Mouse (Mus musculus) myocyte (in vitro differentiated cells): ENCODE data around the gene Cars.

Experiments
- MAX ChIP-seq: IDR thresholded peaks from one replicate; pipeline ENCODE4 v1.6.1; 2011; ENCODE audit warnings: low read depth, mild to moderate bottlenecking, control low read depth
- MYOD1 ChIP-seq, 3 experiments: IDR thresholded peaks; one replicate each; pipeline ENCODE4 v1.6.1; 2011; ENCODE audit warnings: control low read depth in 2 of 3, low read depth in 2 of 3, mild to moderate bottlenecking in 2 of 3, moderate library complexity in 1 of 3; ENCODE audit not compliant: insufficient read length in 2 of 3, control insufficient read depth in 1 of 3
- TCF12 ChIP-seq: IDR thresholded peaks from one replicate; pipeline ENCODE4 v1.6.1; 2011; ENCODE audit warnings: mild to moderate bottlenecking, control low read depth; ENCODE audit not compliant: poor library complexity, insufficient read depth, severe bottlenecking
- TCF3 ChIP-seq: IDR thresholded peaks from one replicate; pipeline ENCODE4 v1.6.1; 2011; ENCODE audit warnings: low read depth, control low read depth; ENCODE audit not compliant: insufficient read length

- TF ChIP-seq MAX (no peak), TCF3 (no peak), MYOD1 (IDR thresholded peaks at IDR 0.05; ENCODE audit: control insufficient read depth in 1 of 3, insufficient read length in 2 of 3, low read depth in 2 of 3) (peak in 1 of 3 experiments; percentile 56), TCF12 (no peak)
These were observed 86.0 kb downstream of the Cars start for GRCm38 (mm10) chr7:143513763-143514415.
